ENCODE assay signal across 8 mouse cellular contexts in genomic region chr11:115709829-115710559, GRCm38 (mm10). TPM values are rescaled to one million over a fixed set of nuclear protein-coding genes. Genes with fewer than 3 reads are reported as not detected.
DNase-seq lines count a peak whose midpoint lies in the region; ATAC-seq lines count a peak whose summit lies in the region.

No protein-coding gene starts in this region.

- no peak overlapping the region for H3K27ac ChIP-seq in heart, embryonic 13.5 days (replicated peaks)
- H3K27ac ChIP-seq in embryonic facial prominence, embryonic 10.5 days (replicated peaks): no peak overlapping the region
- peak overlapping the region; percentile 85 for H3K27ac ChIP-seq in hindbrain, embryonic 16.5 days (ENCODE audit: low read depth, low read length)
- H3K27ac ChIP-seq in midbrain, embryonic 13.5 days: peak overlapping the region; percentile 96

- H3K9me3 ChIP-seq in heart, embryonic 13.5 days: no peaks in the 10 kb centered on the region
- H3K9me3 ChIP-seq in embryonic facial prominence, embryonic 10.5 days: no peaks in the 10 kb centered on the region
- no peaks in the 10 kb centered on the region for H3K9me3 ChIP-seq in hindbrain, embryonic 16.5 days (ENCODE audit: control insufficient read depth, low read length)
- no peaks in the 10 kb centered on the region for H3K9me3 ChIP-seq in midbrain, embryonic 13.5 days

- peak overlapping the region; percentile 96 for H3K4me2 ChIP-seq in heart, embryonic 13.5 days
- peak overlapping the region; percentile 85 for H3K4me2 ChIP-seq in hindbrain, embryonic 16.5 days (ENCODE audit: low read length)
- H3K4me2 ChIP-seq in midbrain, embryonic 13.5 days (replicated peaks): peak overlapping the region; percentile 79

- no peak for ATAC-seq in heart, embryonic 13.5 days (ENCODE audit: extremely low read depth, insufficient number of reproducible peaks, low FRiP score, low TSS enrichment)
- ATAC-seq in hindbrain, embryonic 16.5 days: no peak
- no peak for ATAC-seq in midbrain, embryonic 13.5 days

- no peaks in the 10 kb centered on the region for H3K36me3 ChIP-seq in heart, embryonic 13.5 days
- H3K36me3 ChIP-seq in embryonic facial prominence, embryonic 10.5 days (replicated peaks): no peaks in the 10 kb centered on the region
- H3K36me3 ChIP-seq in hindbrain, embryonic 16.5 days (ENCODE audit: control insufficient read depth, insufficient read depth, low read length): no peaks in the 10 kb centered on the region
- no peaks in the 10 kb centered on the region for H3K36me3 ChIP-seq in midbrain, embryonic 13.5 days

- intact Hi-C loops in heart, postnatal 10 days (cut with DNase I): loop anchor here (5.0 kb wide), 1 partner anchor 228 kb away; no protein-coding TSS in a partner anchor

- H3K27me3 ChIP-seq in heart, embryonic 13.5 days (replicated peaks): no peaks in the 10 kb centered on the region
- no peaks in the 10 kb centered on the region for H3K27me3 ChIP-seq in embryonic facial prominence, embryonic 10.5 days (replicated peaks; ENCODE audit: low read depth, poor library complexity, severe bottlenecking)
- no peaks in the 10 kb centered on the region; the same call in 1 of the 2 replicates for H3K27me3 ChIP-seq in hindbrain, embryonic 16.5 days (replicated peaks; ENCODE audit: control insufficient read depth, insufficient read depth, low read length)
- H3K27me3 ChIP-seq in midbrain, embryonic 13.5 days: no peaks in the 10 kb centered on the region

- DNase-seq in heart, postnatal 10 days: no peak
- no peak for DNase-seq in embryonic facial prominence, embryonic 10.5 days (ENCODE audit: low spot score)
- no peak for DNase-seq in adrenal gland, postnatal 10 days
- DNase-seq in ovary, postnatal 10 days (ENCODE audit: low spot score): no peak
- DNase-seq in cerebellum, adult 11-12 months: no peak

- H3K4me3 ChIP-seq in heart, embryonic 13.5 days: peak overlapping the region; percentile 100
- peak overlapping the region; percentile 88 for H3K4me3 ChIP-seq in embryonic facial prominence, embryonic 10.5 days
- peak overlapping the region; percentile 99 for H3K4me3 ChIP-seq in hindbrain, embryonic 16.5 days (ENCODE audit: low read length)
- H3K4me3 ChIP-seq in midbrain, embryonic 13.5 days (replicated peaks): peak overlapping the region; percentile 99

- H3K4me1 ChIP-seq in heart, embryonic 13.5 days: peaks cover 30% of the 10 kb centered on the region
- peaks cover 28% of the 10 kb centered on the region for H3K4me1 ChIP-seq in embryonic facial prominence, embryonic 10.5 days
- peaks cover 18% of the 10 kb centered on the region for H3K4me1 ChIP-seq in hindbrain, embryonic 16.5 days (ENCODE audit: control insufficient read depth, insufficient read depth, low read depth, low read length)
- H3K4me1 ChIP-seq in midbrain, embryonic 13.5 days (replicated peaks): peaks cover 28% of the 10 kb centered on the region

- 49% methylated on average over 6 of the region's 6 CpGs for WGBS in heart, embryonic 13.5 days
- 55% methylated on average over 6 of the region's 6 CpGs for WGBS in embryonic facial prominence, embryonic 10.5 days
- 56% methylated on average over 6 of the region's 6 CpGs for WGBS in hindbrain, embryonic 16.5 days
- 49% methylated on average over 6 of the region's 6 CpGs for WGBS in midbrain, embryonic 13.5 days

- H3K9ac ChIP-seq in heart, embryonic 13.5 days: peak overlapping the region; percentile 82; the same call in 1 of the 2 replicates
- H3K9ac ChIP-seq in hindbrain, embryonic 16.5 days (ENCODE audit: low read depth, low read length): peak overlapping the region; percentile 62; the same call in 1 of the 2 replicates
- peak overlapping the region; percentile 71 for H3K9ac ChIP-seq in midbrain, embryonic 13.5 days (replicated peaks)

RNA-seq across cellular contexts. Expression of gene Grb2, which starts 1.6 kb away (rescaled TPM):
- polyA plus RNA-seq in heart, embryonic 13.5 days (2015; fragmentation: Nextera tagmentation; extraction: Ambion mirVana): 86.6 and 90.0 TPM in 2 replicates
- total RNA-seq in heart, postnatal 10 days (2021): 100 to 1,000 TPM; 122 to 144 TPM
- 73.5 and 76.0 TPM in 2 replicates for polyA plus RNA-seq in embryonic facial prominence, embryonic 10.5 days (2016; fragmentation: Nextera tagmentation; extraction: Ambion mirVana)
- polyA plus RNA-seq in hindbrain, embryonic 16.5 days (2015; fragmentation: Nextera tagmentation; extraction: Ambion mirVana): 183 and 193 TPM in 2 replicates
- 165 and 176 TPM in 2 replicates for polyA plus RNA-seq in midbrain, embryonic 13.5 days (2015; fragmentation: Nextera tagmentation; extraction: Ambion mirVana)
- total RNA-seq in adrenal gland, postnatal 10 days (2021): 100 to 1,000 TPM in 1 of 2 experiments, 10 to 100 TPM in 1; 99.1 to 104 TPM

RNA-seq across cellular contexts. Expression of gene Tmem94, which starts 55.2 kb away (rescaled TPM):
- 34.3 and 39.4 TPM in 2 replicates for polyA plus RNA-seq in heart, embryonic 13.5 days (2015; fragmentation: Nextera tagmentation; extraction: Ambion mirVana)
- total RNA-seq in heart, postnatal 10 days (2021): 100 to 1,000 TPM; 106 to 116 TPM
- 34.6 and 38.9 TPM in 2 replicates for polyA plus RNA-seq in embryonic facial prominence, embryonic 10.5 days (2016; fragmentation: Nextera tagmentation; extraction: Ambion mirVana)
- 22.0 and 29.0 TPM in 2 replicates for polyA plus RNA-seq in hindbrain, embryonic 16.5 days (2015; fragmentation: Nextera tagmentation; extraction: Ambion mirVana)
- 29.9 and 31.0 TPM in 2 replicates for polyA plus RNA-seq in midbrain, embryonic 13.5 days (2015; fragmentation: Nextera tagmentation; extraction: Ambion mirVana)
- total RNA-seq in adrenal gland, postnatal 10 days (2021): 10 to 100 TPM; 62.0 to 79.6 TPM

Comparison
In these comparisons a context has a peak if more than half of its experiments do, and no peak if none do; other contexts are left out.
1. H3K27ac ChIP-seq: peak in hindbrain, embryonic 16.5 days (single experiment) and midbrain, embryonic 13.5 days (single experiment); none in heart, embryonic 13.5 days (single experiment) and embryonic facial prominence, embryonic 10.5 days (single experiment).
2. Peak in every context shown above with its lines, with median percentiles within 50 percentile points of each other: H3K4me2 ChIP-seq, H3K4me3 ChIP-seq and H3K9ac ChIP-seq.